9 mouse cellular contexts compared by ENCODE assay signal in genomic region chr17:25507799-25508198, GRCm38 (mm10). TPM values are rescaled to one million over a fixed set of nuclear protein-coding genes. Genes with fewer than 3 reads are reported as not detected.
DNase-seq lines count a peak whose midpoint lies in the region; ATAC-seq lines count a peak whose summit lies in the region.
"Had no signal": no experiment of that assay in that cellular context is flagged by ENCODE, and none has a peak within 500 bp of the region (broad histone marks: within the 10 kb centered on the region; RNA-seq: fewer than 3 reads in every experiment).

No protein-coding gene starts in this region.

- WGBS in forebrain, embryonic 10.5 days = 30% methylated on average over 3 of the region's 3 CpGs
- 17% methylated on average over 3 of the region's 3 CpGs for WGBS in forebrain, embryonic 15.5 days
- 23% methylated on average over 3 of the region's 3 CpGs for WGBS in midbrain, embryonic 14.5 days

- no peaks in the 10 kb centered on the region for H3K9me3 ChIP-seq in forebrain, embryonic 10.5 days
- H3K9me3 ChIP-seq in forebrain, embryonic 15.5 days = no peaks in the 10 kb centered on the region
- no peaks in the 10 kb centered on the region for H3K9me3 ChIP-seq in midbrain, embryonic 14.5 days (ENCODE audit: control insufficient read depth, low read length)

- ATAC-seq in forebrain, embryonic 15.5 days (replicated peaks) = no peak
- ATAC-seq in frontal cortex, adult (ENCODE audit: low TSS enrichment) = peak; percentile 65; the same call in 1 of the 2 replicates
- ATAC-seq in midbrain, embryonic 14.5 days (ENCODE audit: low FRiP score, low TSS enrichment) = no peak

- no peak overlapping the region for H3K27ac ChIP-seq in forebrain, embryonic 10.5 days
- no peak overlapping the region for H3K27ac ChIP-seq in forebrain, embryonic 15.5 days (replicated peaks)
- no peak overlapping the region for H3K27ac ChIP-seq in midbrain, embryonic 14.5 days (replicated peaks; ENCODE audit: low read depth, low read length)

- H3K9ac ChIP-seq in forebrain, embryonic 15.5 days (replicated peaks) = no peak overlapping the region
- H3K9ac ChIP-seq in midbrain, embryonic 14.5 days (replicated peaks; ENCODE audit: low read length) = no peak overlapping the region

- peak; percentile 64 for DNase-seq in forebrain, embryonic 10.5 days (ENCODE audit: extremely low spot score, low spot score)
- peak; percentile 74 for DNase-seq in brain, adult 2 months (ENCODE audit: low read depth, low spot score)
- DNase-seq in induced T-regulatory cell, adult 2 months (ENCODE audit: low read depth) = peak; percentile 28
- DNase-seq in left cerebral cortex, adult 8-10 months (ENCODE audit: low spot score in 2 of 2) = peak; percentile 50 to 74
- DNase-seq in midbrain, embryonic 14.5 days = peak; percentile 85
- peak; percentile 55 for DNase-seq in splenic B cell, adult 2 months (ENCODE audit: low read depth, low spot score)

- peaks cover 15% of the 10 kb centered on the region; the same call in 1 of the 2 replicates for H3K27me3 ChIP-seq in forebrain, embryonic 10.5 days (ENCODE audit: poor library complexity, severe bottlenecking)
- H3K27me3 ChIP-seq in forebrain, embryonic 15.5 days = no peaks in the 10 kb centered on the region
- no peaks in the 10 kb centered on the region for H3K27me3 ChIP-seq in midbrain, embryonic 14.5 days (ENCODE audit: control insufficient read depth, insufficient read depth, low read length)
- no peaks in the 10 kb centered on the region; the same call in 1 of the 2 replicates for H3K27me3 ChIP-seq in splenic B cell, adult 2 months (ENCODE audit: control insufficient read depth, insufficient read depth, low read length, poor library complexity, severe bottlenecking)

- H3K4me1 ChIP-seq in forebrain, embryonic 10.5 days = 0 out of 2 replicates have a peak, but pooled peaks cover 3% of the 10 kb centered on the region
- H3K4me1 ChIP-seq in forebrain, embryonic 15.5 days = 0 out of 2 replicates have a peak, but pooled peaks cover 7% of the 10 kb centered on the region
- H3K4me1 ChIP-seq in midbrain, embryonic 14.5 days (ENCODE audit: control insufficient read depth, insufficient read depth, low read length) = no peaks in the 10 kb centered on the region

- H3K4me3 ChIP-seq in forebrain, embryonic 10.5 days = no peak overlapping the region
- no peak overlapping the region for H3K4me3 ChIP-seq in forebrain, embryonic 15.5 days
- H3K4me3 ChIP-seq in midbrain, embryonic 14.5 days (replicated peaks; ENCODE audit: low read depth, low read length) = no peak overlapping the region
- H3K4me3 ChIP-seq: myocyte had no signal

- no peaks in the 10 kb centered on the region for H3K36me3 ChIP-seq in forebrain, embryonic 10.5 days (replicated peaks)
- H3K36me3 ChIP-seq in forebrain, embryonic 15.5 days = no peaks in the 10 kb centered on the region
- H3K36me3 ChIP-seq in midbrain, embryonic 14.5 days (ENCODE audit: control insufficient read depth, insufficient read depth, low read length) = no peaks in the 10 kb centered on the region
- H3K36me3 ChIP-seq in splenic B cell, adult 2 months (ENCODE audit: control insufficient read depth, insufficient read depth, low read length, poor library complexity, severe bottlenecking) = no peaks in the 10 kb centered on the region

- H3K4me2 ChIP-seq in forebrain, embryonic 15.5 days (replicated peaks) = no peak overlapping the region
- no peak overlapping the region for H3K4me2 ChIP-seq in midbrain, embryonic 14.5 days (ENCODE audit: low read length)

RNA-seq across cellular contexts. Expression of gene Sstr5, which starts 10.7 kb away (rescaled TPM):
- 0.10 TPM in 1 of 2 replicates, not detected in the other for polyA plus RNA-seq in forebrain, embryonic 10.5 days (2016; fragmentation: Nextera tagmentation; extraction: Ambion mirVana)
- 0.11 and 0.29 TPM in 2 replicates for polyA plus RNA-seq in forebrain, embryonic 15.5 days (2015; fragmentation: Nextera tagmentation; extraction: Ambion mirVana)
- total RNA-seq in left cerebral cortex, adult 8-10 months (2022) = 1 to 10 TPM; 1.4 to 1.7 (median 1.5) TPM
- 0.36 and 0.61 TPM in 2 replicates for polyA plus RNA-seq in midbrain, embryonic 14.5 days (2014; fragmentation: Nextera tagmentation; extraction: Ambion mirVana)
- polyA plus RNA-seq: myocyte had no signal

RNA-seq across cellular contexts. Expression of gene Tekt4, which starts 53.4 kb away (rescaled TPM):
- 0.18 TPM in 1 of 2 replicates, not detected in the other for polyA plus RNA-seq in forebrain, embryonic 10.5 days (2016; fragmentation: Nextera tagmentation; extraction: Ambion mirVana)
- 1.00 and 1.9 TPM in 2 replicates for polyA plus RNA-seq in forebrain, embryonic 15.5 days (2015; fragmentation: Nextera tagmentation; extraction: Ambion mirVana)
- total RNA-seq in left cerebral cortex, adult 8-10 months (2022) = 1 to 10 TPM in 1 of 4 experiments, under 1 TPM in 3; 0.76 to 2.1 (median 0.87) TPM
- 0.46 and 0.50 TPM in 2 replicates for polyA plus RNA-seq in midbrain, embryonic 14.5 days (2014; fragmentation: Nextera tagmentation; extraction: Ambion mirVana)
- polyA plus RNA-seq: myocyte had no signal

Comparison
In these comparisons a context has a peak if more than half of its experiments do, and no peak if none do; other contexts are left out.
1. DNase-seq: peak in every context shown above with its lines; median percentile 85 in midbrain, embryonic 14.5 days; 74 in brain, adult 2 months; 64 in forebrain, embryonic 10.5 days; 62 in left cerebral cortex, adult 8-10 months; 55 in splenic B cell, adult 2 months; 28 in induced T-regulatory cell, adult 2 months.